Mouse (Mus musculus): ENCODE data around the gene 5730596B20Rik. TPM values are rescaled to one million over a fixed set of nuclear protein-coding genes. Genes with fewer than 3 reads are reported as not detected.

5730596B20Rik gene
- polyA plus RNA-seq, 1 experiment from 2014 or later = 1.3 TPM

DNA sequence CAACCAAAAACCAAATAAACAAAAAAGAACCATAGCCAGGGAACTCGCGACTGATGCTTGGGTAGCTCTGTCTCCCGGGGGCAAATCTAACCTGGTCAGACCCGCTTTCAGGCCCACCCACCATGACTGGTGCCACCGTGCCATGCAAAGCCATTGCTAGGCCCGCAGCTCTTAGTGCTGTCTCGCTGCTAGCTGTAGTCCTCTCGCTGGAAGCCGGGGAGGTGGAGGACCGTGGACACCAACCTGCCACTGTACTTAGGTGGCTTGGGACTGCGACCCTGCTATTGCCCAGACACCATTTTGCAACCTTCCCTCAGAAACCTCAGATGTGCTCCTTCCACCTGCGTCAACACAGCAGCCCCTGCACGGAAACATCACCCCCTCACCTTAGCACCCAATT, 34.7 kb downstream of the 5730596B20Rik start:
- TF ChIP-seq CTCF (IDR thresholded peaks at IDR 0.05; ENCODE audit: low read depth) = no peak
- peak overlapping the region; percentile 99 for H3K27ac ChIP-seq
- peak overlapping the region; percentile 78 for H3K4me3 ChIP-seq (replicated peaks; ENCODE audit: low read depth, low read length)
- DNase-seq (ENCODE audit: low spot score) (no peak), ATAC-seq (replicated peaks; ENCODE audit: low FRiP score, low read depth) (no peak)
- H3K27me3 ChIP-seq (ENCODE audit: insufficient read depth, low read length) = no peaks in the 10 kb centered on the region
- H3K4me2 ChIP-seq (ENCODE audit: low read length) = peak overlapping the region; percentile 89
- WGBS = 2% methylated on average over 13 of the region's 13 CpGs
- peak overlapping the region; percentile 90 for H3K9ac ChIP-seq (ENCODE audit: low read depth, low read length)
- H3K9me3 ChIP-seq (replicated peaks; ENCODE audit: low read length) = no peaks in the 10 kb centered on the region
- no peaks in the 10 kb centered on the region for H3K36me3 ChIP-seq (ENCODE audit: insufficient read depth, low read length)
- H3K4me1 ChIP-seq (replicated peaks; ENCODE audit: insufficient read depth, low read length) = peaks cover 52% of the 10 kb centered on the region

GRCm38 (mm10) chr6:52212556-52213118, 35.3 kb downstream of the 5730596B20Rik start:
- Histone ChIP-seq H3K4me1 (replicated peaks; ENCODE audit: insufficient read depth, low read length) (peaks cover 46% of the 10 kb centered on the region), H3K36me3 (ENCODE audit: insufficient read depth, low read length) (no peaks in the 10 kb centered on the region), H3K4me2 (ENCODE audit: low read length) (peak overlapping the region; percentile 89), H3K27ac (peak overlapping the region; percentile 99), H3K4me3 (replicated peaks; ENCODE audit: low read depth, low read length) (peak overlapping the region; percentile 78), H3K9ac (ENCODE audit: low read depth, low read length) (peak overlapping the region; percentile 90), H3K27me3 (ENCODE audit: insufficient read depth, low read length) (no peaks in the 10 kb centered on the region), H3K9me3 (replicated peaks; ENCODE audit: low read length) (no peaks in the 10 kb centered on the region)
- TF ChIP-seq CTCF (IDR thresholded peaks at IDR 0.05; ENCODE audit: low read depth) = no peak
- DNase-seq (ENCODE audit: low spot score) (no peak), ATAC-seq (replicated peaks; ENCODE audit: low FRiP score, low read depth) (no peak; the same call in 1 of the 2 replicates)
- under 1% methylated on average over 22 of the region's 22 CpGs for WGBS

DNA sequence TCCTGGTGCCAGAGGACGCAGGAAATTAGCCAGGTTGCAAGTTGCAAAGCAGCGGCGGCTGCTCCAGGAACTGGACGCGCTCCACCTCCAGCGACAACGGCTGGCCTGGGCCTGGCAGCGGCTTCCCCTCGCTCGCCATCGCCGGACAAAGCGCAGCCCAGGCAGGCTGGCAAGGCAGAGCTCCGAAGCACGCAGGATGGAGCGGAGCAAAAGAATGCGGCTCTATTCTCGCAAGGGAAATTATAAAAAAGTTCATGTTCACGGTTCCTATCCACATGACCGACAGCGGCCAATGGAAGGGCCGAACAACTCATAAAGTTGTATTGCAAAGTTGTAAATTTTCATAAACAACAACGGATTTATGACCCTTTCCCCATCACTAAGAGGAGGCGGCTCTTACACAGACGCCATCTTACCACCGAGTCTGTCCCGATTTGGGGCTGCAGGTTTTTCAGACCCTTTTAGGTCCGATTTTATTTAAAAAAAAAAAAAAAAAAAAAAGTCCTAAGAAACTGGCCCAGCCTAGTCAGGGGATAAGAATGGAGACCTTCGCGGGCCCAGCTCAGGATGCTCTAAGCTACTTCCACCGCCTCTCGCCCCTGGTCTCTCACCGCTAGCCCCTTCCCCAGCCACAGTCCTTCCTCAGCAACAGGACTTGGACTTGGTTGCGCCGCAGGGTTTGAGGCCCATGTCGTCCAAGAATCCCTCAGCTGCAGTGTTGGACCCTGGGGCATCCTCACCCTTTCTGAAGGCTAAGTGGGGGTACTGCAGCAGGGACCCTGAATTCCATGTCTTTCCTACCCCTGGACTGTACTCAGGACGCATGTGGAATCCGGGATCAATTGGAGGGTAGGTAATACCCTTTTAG, 36.1 kb downstream of the 5730596B20Rik start, which contains the start of the genes Hoxa3 and Gm28308:
Gene Hoxa3 (minus strand): TSS at position 218 of the 868 bp plus-strand sequence.
Gene Gm28308 (minus strand): TSS at position 221 of the 868 bp plus-strand sequence.
- Histone ChIP-seq H3K36me3 (ENCODE audit: insufficient read depth, low read length) (no peaks in the 10 kb centered on the region), H3K27me3 (ENCODE audit: insufficient read depth, low read length) (no peaks in the 10 kb centered on the region), H3K9ac (ENCODE audit: low read depth, low read length) (peak within 1 kb of the TSS; percentile 90), H3K4me2 (ENCODE audit: low read length) (peak within 1 kb of the TSS; percentile 89), H3K27ac (peak within 1 kb of the TSS; percentile 99), H3K4me3 (replicated peaks; ENCODE audit: low read depth, low read length) (peak within 1 kb of the TSS; percentile 78), H3K9me3 (replicated peaks; ENCODE audit: low read length) (no peaks in the 10 kb centered on the region), H3K4me1 (replicated peaks; ENCODE audit: insufficient read depth, low read length) (peaks cover 47% of the 10 kb centered on the region)
- ATAC-seq (replicated peaks; ENCODE audit: low FRiP score, low read depth) (peak; percentile 38; the same call in 1 of the 2 replicates), DNase-seq (ENCODE audit: low spot score) (peak; percentile 98)
- no peak for TF ChIP-seq CTCF (IDR thresholded peaks at IDR 0.05; ENCODE audit: low read depth)
- 4% methylated on average over 37 of the region's 38 CpGs for WGBS

DNA sequence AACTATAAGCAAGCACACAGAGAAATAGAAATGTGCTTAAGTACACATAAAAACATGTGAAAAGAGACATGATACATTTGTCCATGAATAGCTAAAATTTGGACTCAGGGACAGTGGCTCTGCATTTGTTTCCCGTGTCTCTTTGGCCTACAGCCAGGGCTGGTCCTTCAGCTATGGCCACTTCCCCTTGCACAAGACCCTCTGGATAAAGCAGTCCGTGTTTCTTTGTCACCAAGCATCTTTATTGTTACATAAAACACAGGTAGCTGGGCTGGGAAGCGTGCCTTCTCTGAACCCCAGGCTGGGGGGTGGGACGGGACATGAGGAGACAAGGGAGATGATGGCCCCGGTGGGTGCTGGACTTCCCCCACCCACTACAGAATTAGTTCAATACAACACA, 37.0 kb downstream of the 5730596B20Rik start:
- 25% methylated on average over 5 of the region's 5 CpGs for WGBS
- Histone ChIP-seq H3K9me3 (replicated peaks; ENCODE audit: low read length) (no peaks in the 10 kb centered on the region), H3K9ac (ENCODE audit: low read depth, low read length) (peak overlapping the region; percentile 72; the same call in 1 of the 2 replicates), H3K4me1 (replicated peaks; ENCODE audit: insufficient read depth, low read length) (peaks cover 50% of the 10 kb centered on the region), H3K4me2 (ENCODE audit: low read length) (peak overlapping the region; percentile 89), H3K36me3 (ENCODE audit: insufficient read depth, low read length) (no peaks in the 10 kb centered on the region), H3K4me3 (replicated peaks; ENCODE audit: low read depth, low read length) (peak overlapping the region; percentile 78; the same call in 1 of the 2 replicates), H3K27me3 (ENCODE audit: insufficient read depth, low read length) (no peaks in the 10 kb centered on the region), H3K27ac (peak overlapping the region; percentile 33; the same call in 1 of the 2 replicates)
- TF ChIP-seq CTCF (IDR thresholded peaks at IDR 0.05; ENCODE audit: low read depth) = no peak
- ATAC-seq (replicated peaks; ENCODE audit: low FRiP score, low read depth) = no peak
- DNase-seq (ENCODE audit: low spot score) = no peak

DNA sequence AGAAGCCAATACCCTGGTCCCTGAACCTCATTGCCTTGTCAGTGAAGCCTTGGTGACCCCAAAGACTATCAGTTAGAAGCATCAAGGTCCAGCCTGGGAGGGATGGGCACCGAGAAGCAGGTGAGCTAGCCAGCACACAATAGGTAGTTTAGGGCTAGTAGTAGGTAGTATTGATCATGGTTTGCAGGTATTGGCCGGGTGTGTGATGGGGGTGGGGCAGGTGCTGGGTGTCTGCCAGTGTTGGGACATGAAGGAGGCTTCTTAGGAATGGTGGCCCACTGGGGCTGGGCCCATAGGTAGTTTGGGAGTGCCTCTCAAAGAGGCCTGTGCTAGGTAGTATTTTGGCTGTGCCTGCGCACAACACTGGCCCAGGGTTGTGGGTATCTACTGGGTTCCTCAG, 37.8 kb downstream of the 5730596B20Rik start:
- DNase-seq (ENCODE audit: low spot score) (no peak), ATAC-seq (replicated peaks; ENCODE audit: low FRiP score, low read depth) (no peak)
- no peaks in the 10 kb centered on the region for H3K9me3 ChIP-seq (replicated peaks; ENCODE audit: low read length)
- H3K9ac ChIP-seq (ENCODE audit: low read depth, low read length) = 0 out of 2 replicates have a peak overlapping the region, but pooled peaks have one; percentile 33
- no peak for TF ChIP-seq CTCF (IDR thresholded peaks at IDR 0.05; ENCODE audit: low read depth)
- peaks cover 52% of the 10 kb centered on the region for H3K4me1 ChIP-seq (replicated peaks; ENCODE audit: insufficient read depth, low read length)
- H3K4me2 ChIP-seq (ENCODE audit: low read length) = peak overlapping the region; percentile 89
- H3K27ac ChIP-seq = no peak overlapping the region
- 42% methylated on average over 3 of the region's 3 CpGs for WGBS
- H3K27me3 ChIP-seq (ENCODE audit: insufficient read depth, low read length) = no peaks in the 10 kb centered on the region
- peak overlapping the region; percentile 62; the same call in 1 of the 2 replicates for H3K4me3 ChIP-seq (replicated peaks; ENCODE audit: low read depth, low read length)
- H3K36me3 ChIP-seq (ENCODE audit: insufficient read depth, low read length) = no peaks in the 10 kb centered on the region

Data from kidney, postnatal 0 days (tissue).